Mouse (Mus musculus): ENCODE data around the gene Armc7.
A peak's percentile ranks its signal among the peaks of the same experiment; 100 is the strongest.
"Not testable (repeated sequence)": the region's sequence is repeated elsewhere in the genome, so short reads cannot be mapped to it uniquely, and the experiment has no call there.

The Armc7 gene

DNA sequence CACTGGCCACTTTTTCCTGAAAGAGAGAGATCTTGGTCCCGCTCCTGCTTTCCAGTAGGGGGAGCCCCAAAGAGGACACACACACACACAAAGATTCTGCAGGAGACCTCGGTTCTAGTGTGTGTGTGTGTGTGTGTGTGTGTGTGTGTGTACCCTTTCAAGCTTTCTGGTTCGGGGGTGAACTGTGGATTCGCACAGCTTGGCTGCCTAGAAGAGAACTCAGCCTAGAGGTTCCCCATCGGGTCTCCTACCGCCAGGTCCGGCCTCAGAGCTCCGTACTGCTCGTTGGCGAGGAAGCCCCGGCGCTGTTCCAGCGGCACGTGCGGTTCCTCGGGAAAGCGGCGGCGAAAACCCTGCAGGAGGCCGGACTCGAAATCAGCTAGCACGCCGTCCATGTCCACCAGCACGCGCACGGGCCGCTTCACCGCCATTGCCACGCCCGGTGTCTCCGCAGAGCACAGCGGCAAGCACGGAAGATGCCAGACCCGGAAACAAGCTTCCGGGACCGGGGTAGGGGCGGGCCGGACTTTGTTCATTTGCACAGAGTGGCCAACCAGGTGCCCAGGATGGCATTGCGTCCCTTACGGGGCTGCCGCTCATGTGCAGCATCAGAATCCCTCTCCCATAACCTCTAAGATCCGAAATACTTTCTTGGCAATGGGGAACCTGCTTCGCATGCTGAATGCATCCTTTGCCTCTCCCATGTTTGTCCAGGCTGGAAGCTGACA lies 16.1 kb downstream of the Armc7 start, which contains the start of gene Nt5c:
Nt5c (minus strand) TSS at position 507 of the 728 bp plus-strand sequence.
- DNase-seq (ENCODE audit: extremely low spot score) = peak; percentile 82

DNA sequence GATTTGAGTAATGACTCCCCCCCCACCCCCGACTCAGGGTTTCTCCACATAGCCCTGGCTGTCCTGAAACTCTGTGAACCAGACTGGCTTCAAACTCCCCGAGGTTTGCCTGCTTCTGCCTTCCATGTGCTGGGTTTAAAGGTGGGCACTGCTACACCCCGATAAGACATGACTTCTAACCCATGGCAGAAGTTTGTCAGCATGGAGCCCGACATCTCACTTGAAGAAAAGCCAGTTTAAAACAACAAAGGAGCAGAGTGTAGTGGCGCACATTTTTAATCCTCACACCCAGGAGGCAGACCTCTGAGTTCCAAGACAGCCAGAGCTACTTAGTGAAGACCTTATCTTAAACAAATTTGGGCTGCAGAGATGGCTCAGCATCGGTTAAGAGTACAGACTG lies 16.9 kb downstream of the Armc7 start:
- DNase-seq (ENCODE audit: extremely low spot score) = no peak

DNA sequence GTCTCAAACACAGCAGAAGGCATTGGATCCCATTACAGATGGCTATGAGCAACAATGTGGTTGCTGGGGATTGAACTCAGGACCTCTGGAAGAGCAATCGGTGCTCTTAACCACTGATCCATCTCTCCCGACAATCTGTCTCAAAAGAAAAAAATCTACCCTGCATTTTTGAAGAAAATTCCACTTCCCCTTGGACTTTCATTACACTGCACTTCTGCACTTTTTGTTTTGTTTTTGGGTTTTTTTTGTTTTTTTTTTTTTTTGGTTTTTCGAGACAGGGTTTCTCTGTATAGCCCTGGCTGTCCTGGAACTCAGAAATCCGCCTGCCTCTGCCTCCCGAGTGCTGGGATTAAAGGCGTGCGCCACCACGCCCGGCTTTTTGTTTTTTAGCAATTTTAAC lies 21.1 kb downstream of the Armc7 start:
- not testable (repeated sequence) for DNase-seq (ENCODE audit: extremely low spot score)

DNA sequence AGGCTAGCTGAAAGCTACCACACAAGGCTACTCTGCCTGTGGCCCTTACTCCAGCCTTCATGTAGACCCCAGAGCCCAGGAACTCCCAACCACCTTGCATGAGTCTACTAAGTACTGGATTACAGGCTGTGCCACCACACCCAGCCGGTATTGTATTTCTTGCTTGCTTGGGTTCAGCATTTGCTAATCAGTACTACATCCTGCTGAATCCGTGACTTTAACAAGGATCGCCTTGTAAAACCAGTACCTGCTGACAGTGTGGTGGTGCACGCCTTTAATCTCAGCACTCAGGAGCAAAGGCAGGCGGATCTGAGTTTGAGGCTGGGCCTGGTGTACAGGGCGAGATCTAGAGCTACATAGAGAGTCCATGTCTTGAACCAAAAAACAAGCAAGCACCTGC lies 27.2 kb downstream of the Armc7 start:
- DNase-seq (ENCODE audit: extremely low spot score) = no peak

DNA sequence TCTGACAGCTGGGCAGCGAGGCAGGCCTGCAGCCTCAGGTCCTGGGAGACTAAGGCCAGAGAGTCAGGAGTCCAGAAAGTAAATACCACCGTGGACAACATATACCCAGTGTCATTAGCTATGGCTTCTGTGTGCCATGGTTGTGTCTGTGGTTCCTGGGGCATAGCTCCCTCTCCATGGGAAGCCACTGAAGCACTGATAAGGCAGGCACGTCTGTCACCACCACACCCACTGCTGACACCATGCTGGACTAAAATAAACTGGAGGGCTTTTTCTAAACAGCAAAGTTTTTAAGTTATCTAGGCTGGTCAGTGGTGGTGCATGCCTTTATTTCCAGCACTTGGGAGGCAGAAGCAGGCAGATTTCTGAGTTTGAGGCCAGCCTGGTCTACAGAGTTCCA lies 31.1 kb downstream of the Armc7 start:
- DNase-seq (ENCODE audit: extremely low spot score) = no peak

DNA sequence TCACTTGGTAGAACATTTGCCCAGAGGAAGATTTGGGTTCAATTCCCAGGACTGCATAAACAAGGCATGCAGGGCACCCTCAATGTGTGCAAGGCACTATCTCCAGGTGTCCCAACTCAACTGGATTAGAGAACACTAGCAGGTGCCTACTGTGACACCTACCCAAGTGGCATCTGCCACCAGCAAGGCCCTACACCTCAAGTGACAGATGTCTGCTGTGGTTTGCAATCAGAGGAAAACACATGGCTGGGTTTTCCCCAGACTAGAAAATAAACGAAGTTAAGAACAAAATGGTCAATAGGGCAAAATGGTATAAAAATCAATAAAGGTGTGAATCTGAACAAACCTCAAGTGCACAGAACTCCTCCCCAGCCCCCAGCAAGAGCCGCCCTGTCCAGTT lies 32.6 kb downstream of the Armc7 start:
- DNase-seq (ENCODE audit: extremely low spot score) = no peak

DNA sequence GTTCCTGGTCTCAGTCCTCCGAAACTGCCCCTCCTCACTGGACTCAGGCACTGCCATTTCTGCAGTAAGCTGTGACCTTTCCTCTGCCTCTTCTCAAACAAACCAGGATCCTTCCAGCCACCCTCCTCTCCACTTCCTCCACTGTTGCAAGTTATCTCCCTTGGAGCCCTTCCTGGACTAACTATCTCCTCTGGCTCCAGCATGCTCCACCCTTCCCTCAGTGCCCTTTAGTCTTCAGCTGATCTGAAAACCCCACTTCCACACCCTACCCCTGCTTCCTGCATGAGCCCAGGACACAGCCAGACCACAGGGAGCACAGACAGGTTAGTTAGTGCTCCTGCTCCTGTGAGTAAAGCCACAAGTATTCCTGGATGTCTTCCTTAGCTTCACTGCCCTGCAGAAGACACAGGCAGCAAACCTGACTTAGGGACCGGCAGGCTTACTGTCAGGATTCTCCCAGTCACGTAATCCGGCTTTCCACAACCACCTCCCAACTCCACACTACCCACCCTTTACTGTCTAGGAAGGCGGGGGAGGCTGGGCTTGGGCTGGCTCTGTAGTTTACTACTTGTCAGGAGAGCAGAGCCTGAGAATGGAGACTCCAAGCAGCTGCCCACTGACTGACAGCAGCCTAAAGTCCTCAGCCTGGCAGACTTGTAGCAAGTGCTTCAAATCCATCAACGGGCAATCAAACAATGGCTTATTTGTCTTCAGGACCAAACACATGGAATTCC lies 34.5 kb downstream of the Armc7 start:
- peak; percentile 20 for DNase-seq (ENCODE audit: extremely low spot score)

DNA sequence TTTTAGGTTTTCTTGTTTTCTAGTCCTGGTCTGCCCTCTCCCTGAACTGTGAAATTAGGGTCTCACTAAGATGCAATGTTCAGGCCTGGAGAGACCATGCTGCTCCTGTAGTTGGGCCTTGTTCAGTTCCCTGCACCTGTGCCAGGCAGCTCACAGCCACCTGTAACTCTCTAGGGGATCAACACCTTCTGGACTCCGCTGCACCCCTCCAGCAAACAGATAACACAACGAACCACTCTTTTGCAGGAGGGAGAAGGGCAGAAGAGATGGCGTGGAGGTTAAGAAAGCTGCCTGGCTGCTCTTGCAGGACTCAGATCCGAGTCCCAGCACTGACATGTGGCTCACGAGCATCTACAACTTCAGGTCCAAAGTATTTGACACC lies 35.0 kb downstream of the Armc7 start:
- no peak for DNase-seq (ENCODE audit: extremely low spot score)

DNA sequence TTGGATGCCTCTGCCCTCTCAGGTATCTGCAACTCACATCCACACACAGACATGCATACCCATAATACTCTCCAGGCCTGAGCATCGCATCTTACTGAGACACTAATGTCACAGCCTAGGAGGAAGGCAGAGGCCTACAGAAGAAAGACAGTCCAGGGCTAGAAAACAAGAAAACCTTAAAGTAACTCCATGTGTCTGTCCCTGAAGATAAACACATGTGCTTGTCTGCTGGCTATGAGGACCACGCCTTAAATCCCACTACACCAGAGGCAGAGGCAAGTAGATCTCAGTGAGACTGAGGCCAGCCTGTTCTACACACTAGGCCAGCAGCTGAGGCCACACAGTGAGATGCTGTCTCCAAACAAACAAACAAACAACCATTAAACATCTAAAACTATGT lies 35.7 kb downstream of the Armc7 start:
- DNase-seq (ENCODE audit: extremely low spot score) = no peak

DNA sequence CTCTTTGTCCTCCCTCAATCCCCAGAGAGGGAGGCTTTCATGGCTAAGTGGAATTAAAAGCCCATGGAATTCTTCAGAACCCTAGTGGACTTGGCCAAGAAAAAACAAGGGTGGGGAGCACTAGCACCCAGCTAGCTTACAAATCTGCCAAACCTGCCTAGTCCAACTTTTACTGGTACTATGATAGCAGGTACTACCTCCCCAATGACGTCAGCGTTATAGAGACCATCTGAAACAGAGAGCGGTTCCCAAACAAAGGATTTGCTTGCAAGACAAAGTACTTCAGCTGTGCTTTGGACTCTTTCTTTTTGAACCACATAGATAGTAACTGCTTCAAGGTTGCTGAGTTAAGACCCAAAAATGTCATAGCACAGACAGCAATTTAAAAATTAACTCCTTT lies 36.5 kb downstream of the Armc7 start:
- DNase-seq (ENCODE audit: extremely low spot score) = no peak

DNA sequence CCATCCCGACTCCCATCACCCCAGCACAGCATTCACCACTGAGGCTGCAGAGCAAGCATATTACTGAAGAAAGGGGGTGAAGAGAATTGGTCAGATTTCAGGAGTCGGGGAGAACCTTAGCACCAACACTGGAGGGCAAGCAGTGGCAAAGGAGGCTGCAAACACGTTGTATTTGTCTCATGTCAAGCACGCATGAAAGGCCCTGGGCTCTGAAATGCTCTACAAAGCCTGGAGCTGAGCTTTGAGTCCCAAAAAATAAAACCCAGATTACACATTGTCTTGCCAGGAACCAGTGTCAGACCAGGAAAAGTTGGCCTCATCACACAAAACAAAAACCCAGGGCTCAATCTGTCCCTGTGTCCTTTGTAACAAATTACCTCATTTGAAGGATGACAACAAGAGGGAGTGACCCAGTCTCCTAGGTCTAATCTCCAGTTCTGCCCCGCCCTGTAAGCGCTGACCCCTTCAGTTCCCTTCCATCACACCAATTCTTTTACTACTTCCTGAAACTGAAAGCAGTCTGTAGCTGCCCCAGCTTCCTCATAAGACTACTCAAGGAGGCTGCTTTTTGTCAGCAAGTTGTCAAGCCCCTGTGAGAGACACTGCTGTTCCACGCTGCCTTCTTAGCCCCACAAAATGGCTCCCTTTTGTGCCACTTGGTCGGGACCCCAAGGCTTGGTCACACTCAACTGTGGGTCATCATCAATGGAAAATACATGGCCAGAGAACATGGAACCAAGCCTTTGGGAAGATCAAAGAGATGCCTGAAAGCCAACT lies 37.1 kb downstream of the Armc7 start:
- no peak for DNase-seq (ENCODE audit: extremely low spot score)

DNA sequence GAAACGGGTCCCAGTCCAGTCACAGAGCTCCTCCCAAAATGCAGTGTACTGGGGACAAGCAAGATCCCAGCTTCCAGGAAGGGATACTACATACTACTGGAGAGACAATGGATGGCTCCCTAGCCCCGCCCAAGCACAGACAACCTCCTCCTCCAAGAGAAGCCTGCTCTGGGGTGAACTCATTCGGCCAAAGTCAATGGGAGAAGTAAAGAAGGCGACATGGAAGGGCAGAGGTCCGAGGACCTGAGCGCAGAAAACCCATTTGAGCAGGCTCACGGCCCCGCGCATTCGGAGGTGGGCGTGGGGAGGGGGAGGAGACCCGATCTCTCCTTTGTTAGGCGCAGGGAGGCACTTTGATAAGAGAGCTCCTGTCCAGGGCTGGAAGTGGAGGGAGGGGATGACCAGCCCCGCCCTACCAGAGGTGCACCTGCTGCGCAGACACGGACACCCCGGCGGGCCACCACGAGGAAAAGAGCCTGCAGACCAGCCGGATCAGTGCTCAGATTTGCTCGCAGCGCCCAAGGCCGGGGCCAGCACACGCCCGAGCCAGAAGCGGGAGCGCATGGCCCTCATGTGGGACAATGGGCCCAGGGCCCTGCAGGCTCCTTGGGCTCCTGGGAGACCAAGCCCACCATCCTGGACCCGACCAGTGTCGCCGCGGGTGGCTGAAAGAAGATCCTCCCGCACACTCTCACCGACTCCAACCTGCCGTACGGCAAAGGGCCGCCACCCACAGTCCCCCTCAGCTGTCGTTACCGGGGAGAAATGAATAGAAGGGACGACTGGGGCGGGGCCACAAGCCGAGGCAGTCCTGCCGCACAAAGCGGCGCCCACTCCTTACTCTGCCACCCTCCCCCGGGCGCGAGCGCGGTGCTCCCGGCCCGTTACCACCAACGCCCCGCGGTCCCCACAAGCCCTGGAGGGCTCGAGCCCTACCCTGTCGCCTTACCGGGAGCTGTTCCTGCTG lies 38.1 kb downstream of the Armc7 start:
- peak; percentile 69 for DNase-seq (ENCODE audit: extremely low spot score)

DNA sequence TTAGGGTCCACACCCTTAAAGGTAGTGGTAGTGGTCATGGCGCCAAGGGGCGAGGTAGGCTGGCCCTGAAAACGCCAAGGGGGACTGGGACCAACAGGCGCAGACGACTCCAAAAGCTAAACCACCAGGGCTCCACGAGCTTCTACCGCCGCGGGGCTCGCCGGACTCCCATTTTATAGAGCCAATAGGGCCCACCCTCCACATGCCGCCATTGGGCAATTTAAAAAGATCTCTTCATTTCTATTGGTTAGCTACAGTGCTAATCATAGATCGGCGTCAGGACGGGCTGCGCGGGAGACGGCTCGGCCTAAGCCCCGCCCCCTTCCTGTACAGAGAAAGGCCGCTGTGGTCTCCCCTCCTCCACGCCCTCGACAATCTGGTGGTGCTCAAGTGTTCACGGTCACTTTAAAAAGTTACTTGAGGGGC lies 38.8 kb downstream of the Armc7 start, which contains the start of gene Jpt1:
Jpt1 (minus strand) TSS at position 150 of the 426 bp plus-strand sequence.
- peak; percentile 98 for DNase-seq (ENCODE audit: extremely low spot score)

DNA sequence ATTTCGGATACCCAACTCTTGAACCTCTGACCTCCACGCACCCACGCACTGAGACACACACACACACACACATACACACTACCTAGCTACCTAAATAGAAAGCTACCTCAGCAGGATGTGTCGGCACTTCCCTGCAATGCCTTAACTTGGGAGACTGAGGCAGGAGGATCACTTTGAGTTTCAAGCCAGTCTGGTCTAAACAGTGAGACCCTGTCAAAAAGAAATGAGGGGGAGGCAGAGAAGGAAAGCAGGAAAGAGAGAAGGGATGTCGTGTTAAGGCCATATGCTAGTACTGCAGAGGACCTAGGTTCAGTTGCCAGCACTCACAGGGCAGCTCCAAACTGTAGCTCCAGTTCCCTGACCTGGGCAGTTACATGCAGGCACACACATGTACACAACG lies 39.6 kb downstream of the Armc7 start:
- DNase-seq (ENCODE audit: extremely low spot score) = no peak

DNA sequence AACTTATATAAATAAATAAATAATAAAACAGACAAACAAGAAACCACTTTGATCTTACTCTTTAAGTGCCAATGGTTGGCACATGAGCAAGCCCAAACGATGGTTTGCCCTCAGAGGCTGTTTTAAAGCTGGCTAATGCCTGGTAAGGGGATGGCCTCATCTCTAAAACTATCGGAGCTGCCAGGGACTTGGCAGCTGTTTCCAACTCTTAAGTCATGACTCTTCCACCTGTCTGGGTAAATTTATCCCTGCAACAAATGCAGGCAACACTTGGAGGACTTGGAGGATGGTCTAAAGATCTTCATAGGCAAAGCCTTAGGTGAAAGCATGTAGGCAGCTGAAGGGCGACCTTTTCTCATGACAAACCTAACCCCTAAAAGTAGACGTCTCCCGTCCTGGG lies 41.5 kb downstream of the Armc7 start:
- DNase-seq (ENCODE audit: extremely low spot score) = no peak

DNA sequence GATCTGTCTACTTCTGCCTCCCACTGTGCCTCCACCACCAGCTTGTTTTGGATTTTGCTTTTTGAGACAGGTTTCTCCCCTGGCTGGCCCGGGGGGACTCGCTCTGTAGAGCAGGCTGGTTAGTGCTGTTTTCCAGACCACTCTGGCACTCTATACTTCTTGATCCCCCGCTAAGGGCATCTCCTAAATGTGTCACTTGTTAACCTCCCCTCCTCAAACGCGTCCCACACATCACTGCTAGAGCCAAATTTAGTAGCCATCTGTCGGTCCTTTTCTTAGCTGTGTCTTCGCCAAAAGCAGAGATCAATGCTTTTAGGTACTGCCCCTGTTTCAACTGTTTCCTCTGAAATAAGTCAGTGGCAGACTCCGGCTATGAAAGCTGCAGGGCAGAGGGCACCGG lies 43.2 kb downstream of the Armc7 start:
- no peak for DNase-seq (ENCODE audit: extremely low spot score)

DNA sequence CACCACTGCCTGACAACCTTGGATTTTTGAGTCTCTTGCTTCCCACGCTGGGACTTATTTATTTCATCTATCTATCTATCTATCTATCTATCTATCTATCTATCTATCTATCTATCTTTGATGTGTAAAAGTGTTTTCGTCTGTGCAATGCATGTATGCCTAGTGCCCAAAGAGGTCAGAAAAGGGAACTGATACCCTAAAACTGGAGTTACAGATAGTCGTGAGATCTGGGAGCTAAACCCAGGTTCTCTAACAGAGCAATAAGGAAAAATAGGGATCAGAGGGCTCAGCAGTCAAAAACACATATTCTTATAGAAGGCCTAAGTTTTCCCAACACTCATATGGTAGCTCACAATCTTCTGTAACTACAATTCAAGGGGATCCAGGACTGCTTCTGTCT lies 44.1 kb downstream of the Armc7 start:
- DNase-seq (ENCODE audit: extremely low spot score) = no peak

DNA sequence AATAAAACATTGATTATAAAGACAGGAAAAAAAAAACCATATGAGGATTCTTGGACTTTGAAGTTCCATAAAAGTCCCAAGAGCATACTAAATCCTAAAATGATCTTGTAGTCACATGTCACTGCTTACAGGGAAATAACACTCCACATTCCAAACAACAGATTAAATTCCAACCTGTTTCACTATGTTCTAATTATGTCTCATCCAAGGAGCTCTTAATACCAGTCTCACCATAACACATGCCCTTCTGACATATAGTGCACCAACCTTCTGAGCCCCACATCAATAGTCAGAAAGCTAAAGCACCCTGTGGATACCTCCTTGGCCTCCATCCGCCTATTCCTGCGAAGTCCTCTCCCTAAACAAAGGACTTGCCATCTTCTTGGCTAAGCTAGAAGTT lies 44.8 kb downstream of the Armc7 start:
- DNase-seq (ENCODE audit: extremely low spot score) = no peak

DNA sequence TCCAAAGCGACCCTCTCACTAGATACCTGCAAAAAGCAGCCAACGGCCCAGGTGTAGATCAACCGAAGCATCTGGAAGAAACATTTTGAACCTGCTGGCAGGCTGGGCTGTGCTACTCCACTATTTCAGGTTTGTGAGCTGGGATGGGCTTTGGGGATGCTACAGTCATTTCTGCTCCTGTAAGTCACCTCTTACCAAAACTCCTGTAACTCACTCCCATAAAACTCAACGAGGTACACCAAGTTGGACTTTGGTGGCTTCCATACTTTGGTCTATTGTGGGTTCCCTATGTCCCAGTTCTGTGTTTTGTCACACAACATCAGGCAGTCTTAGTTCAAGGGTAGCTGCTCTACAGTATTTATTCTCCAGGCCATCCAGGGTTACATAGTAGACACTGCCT lies 45.6 kb downstream of the Armc7 start:
- no peak for DNase-seq (ENCODE audit: extremely low spot score)

DNA sequence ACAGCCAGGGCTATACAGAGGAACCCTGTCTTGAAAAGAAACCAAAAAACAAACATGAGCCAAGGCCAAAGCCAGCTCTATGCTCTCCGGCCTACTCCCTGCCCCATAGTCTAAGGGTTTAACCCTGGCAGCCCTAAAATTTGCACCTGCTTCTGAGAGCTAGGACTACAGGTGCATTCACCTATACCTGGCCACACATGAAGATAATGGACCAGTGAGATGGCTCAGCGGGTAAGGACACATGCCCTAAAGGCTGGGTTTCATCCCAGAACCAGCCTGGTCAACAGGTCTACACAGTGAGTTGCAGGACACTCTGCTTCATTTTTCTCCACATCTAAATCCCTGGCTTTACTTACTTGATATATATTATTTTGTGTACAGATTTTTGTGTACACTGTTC lies 46.8 kb downstream of the Armc7 start:
- DNase-seq (ENCODE audit: extremely low spot score) = no peak

DNA sequence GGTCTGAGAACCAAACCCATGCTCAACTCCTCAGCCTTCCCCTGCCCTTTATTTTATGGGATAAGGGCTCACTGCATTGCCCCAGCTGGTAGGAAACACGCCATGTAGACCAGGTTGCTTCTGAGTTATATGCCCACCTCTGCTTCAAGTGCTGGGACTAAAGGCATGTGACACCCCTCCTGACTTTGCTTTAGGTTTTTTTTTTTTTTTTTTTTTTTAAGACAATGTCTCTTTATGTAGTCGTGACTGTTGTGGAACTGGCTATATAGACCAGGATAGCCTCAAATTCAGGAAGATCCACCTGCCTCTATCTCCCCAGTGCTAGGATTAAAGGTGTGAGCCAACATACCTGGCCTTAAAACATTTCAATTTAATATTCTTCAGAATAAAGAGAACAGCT lies 47.2 kb downstream of the Armc7 start:
- no peak for DNase-seq (ENCODE audit: extremely low spot score)

Data from embryo, embryonic 9.5 days (tissue).